Mouse (Mus musculus): Measurements from ENCODE around the gene Cyren. TPM values are rescaled to one million over a fixed set of nuclear protein-coding genes. Genes with fewer than 3 reads are reported as not detected.

The Cyren gene
- total RNA-seq (2023): 7.7 TPM

DNA sequence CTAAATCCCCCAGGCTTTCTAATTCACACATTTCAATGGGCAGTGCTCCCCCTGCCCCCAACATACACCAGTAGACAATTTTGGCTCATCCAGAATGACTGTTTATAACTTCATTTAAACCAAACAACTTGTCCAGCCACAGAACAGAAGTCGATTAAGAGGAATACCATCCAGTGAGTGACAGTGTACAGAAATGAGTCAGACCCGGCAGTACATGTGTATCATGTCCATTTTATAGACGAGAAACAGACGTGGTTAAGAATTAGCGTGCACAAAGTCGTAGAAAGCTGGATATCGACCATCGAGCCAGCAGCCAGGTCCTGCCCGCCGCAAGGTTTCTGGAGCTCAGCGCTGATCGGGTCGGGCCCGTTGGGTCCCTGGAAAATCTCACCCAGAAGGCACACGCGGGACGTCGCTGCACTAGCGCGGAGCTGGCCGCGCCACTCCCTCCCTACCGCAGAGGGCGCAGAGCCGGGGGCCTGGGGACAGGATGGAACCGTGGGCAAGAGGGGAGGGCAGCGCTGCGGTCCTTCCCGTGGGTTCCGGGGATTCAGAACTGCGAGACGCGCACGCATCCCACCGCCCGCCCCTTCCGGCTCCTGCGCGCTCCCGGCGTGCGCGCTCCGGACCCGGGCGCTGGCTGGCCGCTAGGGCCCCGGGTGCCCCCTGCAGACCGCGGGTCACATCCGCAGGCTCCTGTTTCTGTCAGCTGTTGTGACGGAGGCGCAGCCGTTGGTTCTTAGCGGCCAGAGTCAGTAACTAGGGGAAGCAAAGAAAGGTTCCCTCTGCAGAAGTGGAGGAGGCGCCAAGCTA is at the start of gene Cyren:
Cyren (minus strand) TSS at position 552 of the 813 bp plus-strand sequence.

DNA sequence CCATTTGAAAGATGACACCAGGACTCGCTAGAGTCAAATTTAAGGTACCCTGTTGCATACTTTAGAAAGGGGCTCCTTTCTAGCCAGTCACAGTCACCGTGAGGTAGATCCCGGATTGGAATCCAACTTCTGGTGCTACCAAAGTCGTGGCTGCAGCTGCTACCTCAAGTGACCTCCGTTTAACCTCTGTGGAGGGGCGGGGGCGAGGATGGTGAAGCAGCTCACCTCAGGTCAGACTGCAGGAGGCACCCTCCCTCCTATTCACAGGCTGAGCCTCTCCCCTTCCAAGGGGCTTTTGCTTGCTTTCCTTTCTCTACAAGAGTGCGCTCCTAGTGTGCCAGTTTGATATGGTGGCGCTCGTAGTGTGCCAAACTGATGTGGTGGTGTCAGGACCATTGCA is 42.1 kb upstream of the Cyren start, which contains the start of gene Stra8:
Stra8 (plus strand) TSS at position 208 of the 400 bp plus-strand sequence.

DNA sequence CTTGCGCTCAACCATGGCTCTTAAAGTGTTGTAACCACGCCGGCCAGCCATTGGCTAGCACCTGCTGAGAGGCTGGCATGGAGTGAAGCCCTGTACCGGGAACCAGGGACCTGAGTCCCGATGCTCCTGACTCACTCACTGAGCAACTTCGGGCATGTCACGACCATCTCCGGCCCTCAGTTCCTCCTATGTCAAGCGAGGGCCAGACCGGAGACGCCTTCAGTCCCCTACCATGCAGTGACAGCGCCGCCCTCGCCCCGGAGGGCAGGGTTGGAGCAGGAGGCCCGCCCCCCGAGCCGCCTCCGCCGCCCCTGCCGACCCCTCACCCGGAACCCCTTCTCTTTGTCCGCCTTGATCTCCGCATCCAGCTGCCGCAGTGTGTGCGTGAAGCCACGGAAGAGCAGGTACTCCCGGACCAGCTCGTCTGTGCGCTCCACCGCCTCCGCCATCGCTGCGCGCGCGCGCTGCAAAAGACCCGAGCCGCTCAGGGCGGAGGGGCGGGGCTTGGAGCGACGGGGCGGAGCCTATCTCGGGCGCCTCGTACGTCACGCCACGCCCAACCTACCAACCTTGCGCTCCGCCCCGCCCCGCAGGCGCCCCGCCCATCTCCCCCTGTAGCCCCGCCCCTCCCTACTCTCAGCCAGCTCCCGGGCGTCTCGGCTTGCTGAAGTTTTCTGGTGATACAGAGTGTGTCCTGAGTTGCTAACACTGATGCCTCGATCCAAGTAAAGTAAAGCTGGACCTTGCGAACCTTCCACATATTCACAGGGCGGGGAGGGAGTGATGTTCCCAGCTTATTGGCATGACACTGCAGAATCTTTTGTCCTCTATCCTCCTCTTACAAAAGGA is 32.7 kb upstream of the Cyren start, which contains the start of gene Wdr91:
Wdr91 (minus strand) TSS at position 506 of the 849 bp plus-strand sequence.

DNA sequence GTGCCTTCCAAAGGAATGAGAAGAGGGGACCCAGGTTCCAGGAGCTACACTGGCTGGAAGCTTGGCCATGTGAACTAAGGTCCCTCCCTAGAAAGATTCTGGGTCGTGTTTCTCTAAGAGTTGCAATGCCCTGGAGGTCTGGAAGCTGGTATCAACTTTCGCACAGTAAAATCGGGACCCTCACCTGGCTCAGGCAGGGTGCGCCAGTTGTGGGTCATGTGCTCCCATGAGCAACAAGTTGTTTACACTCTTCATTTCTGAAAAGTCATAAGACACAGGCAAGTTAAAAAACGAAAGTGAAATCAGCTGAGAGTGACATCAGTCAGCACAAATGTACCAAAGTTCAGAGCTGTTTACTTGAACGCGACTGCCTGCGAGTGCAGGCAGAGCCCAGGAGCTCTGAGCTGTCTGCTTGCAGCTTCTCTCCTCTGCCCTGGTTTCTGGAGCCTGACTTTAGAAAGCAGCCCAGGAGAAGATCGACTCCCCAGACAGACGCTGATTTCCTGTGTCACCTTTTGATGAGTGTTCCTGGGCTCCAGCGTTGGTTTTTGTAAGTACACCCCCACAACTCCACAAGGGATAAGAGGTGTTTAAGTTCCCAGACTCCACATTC is 15.0 kb downstream of the Cyren start, which contains the start of gene Tmem140:
Tmem140 (plus strand) TSS at position 356 of the 613 bp plus-strand sequence.

Other genes starting within 250 kb of the Cyren start
- gene Agbl3, start 97.6 kb downstream of the Cyren start, total RNA-seq (2023): 3.3 TPM
- 7.1 TPM for gene Tmem140, start 14.9 kb downstream of the Cyren start, total RNA-seq (2023)
- gene Wdr91, start 32.8 kb upstream of the Cyren start, total RNA-seq (2023): 51.2 TPM
- gene Stra8, start 42.1 kb upstream of the Cyren start, total RNA-seq (2023): not detected
- 0.53 TPM for gene Slc23a4, start 110.3 kb upstream of the Cyren start, total RNA-seq (2023)

Data from CD4-positive naive resting alpha-beta T cell, adult 76 days (primary cell).